Mouse (Mus musculus) hindbrain, embryonic 16.5 days (tissue): ENCODE measurements around the gene Tfdp1. TPM values are rescaled to one million over a fixed set of nuclear protein-coding genes. Genes with fewer than 3 reads are reported as not detected.

ENCODE experiments used
- ATAC-seq: fragments of 200-750 bp; cut with Nextera tagmentation; 2 replicates; pipeline ENCODE4 v1.8.0; 2017; ENCODE audit warnings: moderate TSS enrichment, moderate library complexity
- H3K27ac ChIP-seq: fragments of 300-500 bp; sonication (generic); 2 replicates; pipeline ENCODE4 v1.5.1; 2014; ENCODE audit warnings: low read depth, mild to moderate bottlenecking, control low read depth, low read length, moderate library complexity
- H3K27me3 ChIP-seq: fragments of 300-500 bp; sonication (generic); replicated peaks from 2 replicates; pipeline ENCODE4 v1.6.1; 2014; ENCODE audit warnings: low read length; ENCODE audit not compliant: control insufficient read depth, insufficient read depth
- H3K36me3 ChIP-seq: fragments of 300-500 bp; sonication (generic); 2 replicates; pipeline ENCODE4 v1.6.1; 2014; ENCODE audit warnings: mild to moderate bottlenecking, low read length, moderate library complexity, mixed read lengths; ENCODE audit not compliant: control insufficient read depth, insufficient read depth
- H3K4me1 ChIP-seq: fragments of 300-500 bp; sonication (generic); 2 replicates; pipeline ENCODE4 v1.6.1; 2014; ENCODE audit warnings: low read depth, low read length; ENCODE audit not compliant: control insufficient read depth, insufficient read depth
- H3K4me2 ChIP-seq: fragments of 300-500 bp; sonication (generic); 2 replicates; pipeline ENCODE4 v1.6.1; 2014; ENCODE audit warnings: mild to moderate bottlenecking, low read length, control low read depth, moderate library complexity
- H3K4me3 ChIP-seq: fragments of 300-500 bp; sonication (generic); 2 replicates; pipeline ENCODE4 v1.5.1; 2014; ENCODE audit warnings: mild to moderate bottlenecking, low read length, control low read depth, moderate library complexity
- H3K9ac ChIP-seq: fragments of 300-500 bp; sonication (generic); 2 replicates; pipeline ENCODE4 v1.6.1; 2014; ENCODE audit warnings: low read depth, mild to moderate bottlenecking, control low read depth, low read length, moderate library complexity
- H3K9me3 ChIP-seq: fragments of 300-500 bp; sonication (generic); 2 replicates; pipeline ENCODE4 v1.6.1; 2014; ENCODE audit warnings: mild to moderate bottlenecking, low read length, moderate library complexity; ENCODE audit not compliant: control insufficient read depth
- WGBS: fragments of 180-500 bp; shearing (Covaris S2); extraction: QIAGEN DNeasy Blood & Tissue Kit; methylation state at CpG from one replicate; pipeline ENCODE4 v1.1.7; 2014; 5-methylcytosine and 5-hydroxymethylcytosine counted together
- polyA plus RNA-seq: library from polyadenylated mRNA; unstranded; fragments of >200 nt; fragmentation: Nextera tagmentation; extraction: Ambion mirVana; gene quantifications from 2 replicates; pipeline ENCODE4 v1.2.1, GENCODE M21; 2015

Gene Tfdp1
- polyA plus RNA-seq, 1 experiment from 2014 or later, result 85.8 TPM

GRCm38 (mm10) chr8:13361865-13362264 lies 23.3 kb downstream of the Tfdp1 start:
- no peak for ATAC-seq
- H3K9ac ChIP-seq, result no peak overlapping the region
- no peaks in the 10 kb centered on the region for H3K4me1 ChIP-seq
- H3K27ac ChIP-seq, result no peak overlapping the region
- no peak overlapping the region for H3K4me2 ChIP-seq
- no peaks in the 10 kb centered on the region for H3K9me3 ChIP-seq
- H3K4me3 ChIP-seq, result no peak overlapping the region
- 96% methylated on average over 6 of the region's 6 CpGs for WGBS
- peaks cover 46% of the 10 kb centered on the region for H3K36me3 ChIP-seq
- H3K27me3 ChIP-seq, result no peaks in the 10 kb centered on the region

GRCm38 (mm10) chr8:13373151-13373662 lies 34.7 kb downstream of the Tfdp1 start:
- Histone ChIP-seq H3K4me2 (no peak overlapping the region), H3K27me3 (no peaks in the 10 kb centered on the region), H3K4me1 (no peaks in the 10 kb centered on the region), H3K27ac (no peak overlapping the region), H3K9ac (no peak overlapping the region), H3K9me3 (no peaks in the 10 kb centered on the region), H3K36me3 (peaks cover 32% of the 10 kb centered on the region), H3K4me3 (no peak overlapping the region)
- ATAC-seq, result no peak
- 94% methylated on average over 8 of the region's 8 CpGs for WGBS

GRCm38 (mm10) chr8:13381630-13382029 lies 43.1 kb downstream of the Tfdp1 start:
- WGBS, result 90% methylated on average over 7 of the region's 7 CpGs
- no peak overlapping the region for H3K27ac ChIP-seq
- H3K4me1 ChIP-seq, result no peaks in the 10 kb centered on the region
- no peak overlapping the region for H3K9ac ChIP-seq
- no peak overlapping the region for H3K4me3 ChIP-seq
- no peaks in the 10 kb centered on the region for H3K9me3 ChIP-seq
- no peaks in the 10 kb centered on the region for H3K27me3 ChIP-seq
- no peak overlapping the region for H3K4me2 ChIP-seq
- ATAC-seq, result no peak
- H3K36me3 ChIP-seq, result peaks cover 12% of the 10 kb centered on the region; the same call in 1 of the 2 replicates

- H3K4me1 ChIP-seq, result no peaks in the 10 kb centered on the region
- no peak for ATAC-seq
- no peak overlapping the region for H3K4me2 ChIP-seq
- no peak overlapping the region for H3K9ac ChIP-seq
- peaks cover 12% of the 10 kb centered on the region; the same call in 1 of the 2 replicates for H3K36me3 ChIP-seq
- H3K9me3 ChIP-seq, result no peaks in the 10 kb centered on the region
- H3K27me3 ChIP-seq, result no peaks in the 10 kb centered on the region
- no peak overlapping the region for H3K27ac ChIP-seq
- H3K4me3 ChIP-seq, result no peak overlapping the region
- 87% methylated on average over 3 of the region's 3 CpGs for WGBS
These were observed 44.0 kb downstream of the Tfdp1 start for GRCm38 (mm10) chr8:13382536-13382935.

GRCm38 (mm10) chr8:13382999-13383398 lies 44.4 kb downstream of the Tfdp1 start:
- Histone ChIP-seq H3K36me3 (peaks cover 12% of the 10 kb centered on the region; the same call in 1 of the 2 replicates), H3K4me3 (no peak overlapping the region), H3K27ac (no peak overlapping the region), H3K9me3 (no peaks in the 10 kb centered on the region), H3K27me3 (no peaks in the 10 kb centered on the region), H3K4me1 (no peaks in the 10 kb centered on the region), H3K4me2 (no peak overlapping the region), H3K9ac (no peak overlapping the region)
- 99% methylated on average over 4 of the region's 4 CpGs for WGBS
- ATAC-seq, result no peak

GRCm38 (mm10) chr8:13386366-13386765 lies 47.8 kb downstream of the Tfdp1 start:
- no peak overlapping the region for H3K4me2 ChIP-seq
- WGBS, result 78% methylated on average over 13 of the region's 13 CpGs

GRCm38 (mm10) chr8:13387728-13388127 lies 49.2 kb downstream of the Tfdp1 start:
- no peak overlapping the region for H3K4me3 ChIP-seq
- H3K27ac ChIP-seq, result no peak overlapping the region
- H3K9ac ChIP-seq, result no peak overlapping the region
- no peaks in the 10 kb centered on the region for H3K4me1 ChIP-seq
- H3K4me2 ChIP-seq, result no peak overlapping the region
- no peaks in the 10 kb centered on the region for H3K9me3 ChIP-seq
- WGBS, result 87% methylated on average over 8 of the region's 8 CpGs
- no peaks in the 10 kb centered on the region for H3K36me3 ChIP-seq
- H3K27me3 ChIP-seq, result no peaks in the 10 kb centered on the region
- ATAC-seq, result no peak

More at GRCm38 (mm10) chr8:13386366-13386765, 47.8 kb downstream of the Tfdp1 start:
- H3K4me1 ChIP-seq, result no peaks in the 10 kb centered on the region
- ATAC-seq, result no peak
- no peaks in the 10 kb centered on the region for H3K27me3 ChIP-seq
- no peak overlapping the region for H3K9ac ChIP-seq
- no peak overlapping the region for H3K27ac ChIP-seq
- H3K4me3 ChIP-seq, result no peak overlapping the region
- H3K9me3 ChIP-seq, result no peaks in the 10 kb centered on the region
- no peaks in the 10 kb centered on the region for H3K36me3 ChIP-seq

GRCm38 (mm10) chr8:13388744-13389143 lies 50.2 kb downstream of the Tfdp1 start:
- no peak for ATAC-seq
- 77% methylated on average over 2 of the region's 2 CpGs for WGBS
- H3K4me3 ChIP-seq, result no peak overlapping the region
- no peak overlapping the region for H3K9ac ChIP-seq
- H3K9me3 ChIP-seq, result no peaks in the 10 kb centered on the region
- no peak overlapping the region for H3K4me2 ChIP-seq
- no peaks in the 10 kb centered on the region for H3K4me1 ChIP-seq
- no peak overlapping the region for H3K27ac ChIP-seq
- no peaks in the 10 kb centered on the region for H3K36me3 ChIP-seq
- no peaks in the 10 kb centered on the region for H3K27me3 ChIP-seq

GRCm38 (mm10) chr8:13393869-13394268 lies 55.3 kb downstream of the Tfdp1 start:
- no peak for ATAC-seq
- Histone ChIP-seq H3K4me2 (no peak overlapping the region), H3K27ac (no peak overlapping the region), H3K9me3 (no peaks in the 10 kb centered on the region), H3K36me3 (no peaks in the 10 kb centered on the region), H3K27me3 (no peaks in the 10 kb centered on the region), H3K4me1 (no peaks in the 10 kb centered on the region), H3K9ac (no peak overlapping the region), H3K4me3 (no peak overlapping the region)
- 91% methylated on average over 7 of the region's 7 CpGs for WGBS

- no peaks in the 10 kb centered on the region for H3K9me3 ChIP-seq
- H3K27me3 ChIP-seq, result no peaks in the 10 kb centered on the region
- no peaks in the 10 kb centered on the region for H3K4me1 ChIP-seq
- no peak within 1 kb of the TSS for H3K4me3 ChIP-seq
- no peak within 1 kb of the TSS for H3K27ac ChIP-seq
- H3K36me3 ChIP-seq, result no peaks in the 10 kb centered on the region
- no peak for ATAC-seq
- no peak within 1 kb of the TSS for H3K9ac ChIP-seq
- no peak within 1 kb of the TSS for H3K4me2 ChIP-seq
- WGBS, result 83% methylated on average over 5 of the region's 5 CpGs
These were observed 58.2 kb downstream of the Tfdp1 start, which contains the start of gene Atp4b for GRCm38 (mm10) chr8:13396725-13397124. TSS of gene Atp4b (minus strand) at chr8:13396825.
